Mouse (Mus musculus): ENCODE results near the gene Tmprss7. TPM values are rescaled to one million over a fixed set of nuclear protein-coding genes. Genes with fewer than 3 reads are reported as not detected.

Tmprss7 gene
- polyA plus RNA-seq, 2 experiments, result 0.08 to 0.26 TPM

- Histone ChIP-seq H3K4me3 (ENCODE audit: insufficient read depth in 1 of 2, low read depth in 2 of 2, low read length in 2 of 2) (no peak overlapping the region), H3K36me3 (replicated peaks; ENCODE audit: control insufficient read depth, insufficient read depth, low read depth) (no peaks in the 10 kb centered on the region), H3K9me3 (ENCODE audit: control insufficient read depth, low read length) (no peaks in the 10 kb centered on the region), H3K27ac (no peak overlapping the region), H3K4me1 (replicated peaks; ENCODE audit: control insufficient read depth in 2 of 2, insufficient read depth in 2 of 2, low read length in 1 of 2) (peaks cover 0 to 4% of the 10 kb centered on the region in 2 experiments; a peak in 2 of 4 replicates), H3K9ac (replicated peaks) (no peak overlapping the region), H3K27me3 (ENCODE audit: control insufficient read depth, insufficient read depth, low read length) (no peaks in the 10 kb centered on the region), H3K4me2 (ENCODE audit: low read depth) (no peak overlapping the region)
- WGBS (ENCODE audit: insufficient replicate concordance), result 40% methylated on average over 3 of the region's 3 CpGs
- peak in 1 of 3 experiments; percentile 22 for DNase-seq (ENCODE audit: low read depth in 3 of 3, low spot score in 3 of 3)
- no peak for ATAC-seq (ENCODE audit: insufficient read depth)
- TF ChIP-seq CTCF (IDR thresholded peaks at IDR 0.05; ENCODE audit: low read depth), result peak; percentile 67
- no peak for TF ChIP-seq EP300 (IDR thresholded peaks at IDR 0.05; ENCODE audit: low read depth)
Measured at GRCm38 (mm10) chr16:45609300-45609699, 84.2 kb downstream of the Tmprss7 start.

- peak; percentile 45; the same call in 1 of the 2 replicates for TF ChIP-seq CTCF (IDR thresholded peaks at IDR 0.05; ENCODE audit: low read depth)
- no peak for TF ChIP-seq EP300 (IDR thresholded peaks at IDR 0.05; ENCODE audit: low read depth)
- no peaks in the 10 kb centered on the region for H3K9me3 ChIP-seq (ENCODE audit: control insufficient read depth, low read length)
- DNase-seq (ENCODE audit: low read depth in 3 of 3, low spot score in 3 of 3) (peak; percentile 12 to 31 (median 24)), ATAC-seq (ENCODE audit: insufficient read depth) (peak; percentile 69)
- 35% methylated on average over 4 of the region's 4 CpGs for WGBS (ENCODE audit: insufficient replicate concordance)
- H3K36me3 ChIP-seq (replicated peaks; ENCODE audit: control insufficient read depth, insufficient read depth, low read depth), result no peaks in the 10 kb centered on the region
- H3K4me2 ChIP-seq (ENCODE audit: low read depth), result no peak overlapping the region
- H3K4me3 ChIP-seq (ENCODE audit: insufficient read depth in 1 of 2, low read depth in 2 of 2, low read length in 2 of 2), result no peak overlapping the region
- no peak overlapping the region for H3K27ac ChIP-seq
- peaks cover 0 to 4% of the 10 kb centered on the region in 2 experiments; a peak in 2 of 4 replicates for H3K4me1 ChIP-seq (replicated peaks; ENCODE audit: control insufficient read depth in 2 of 2, insufficient read depth in 2 of 2, low read length in 1 of 2)
- H3K9ac ChIP-seq (replicated peaks), result no peak overlapping the region
- H3K27me3 ChIP-seq (ENCODE audit: control insufficient read depth, insufficient read depth, low read length), result no peaks in the 10 kb centered on the region
Measured at GRCm38 (mm10) chr16:45608481-45608954, 84.9 kb downstream of the Tmprss7 start.

Other genes starting within 250 kb of the Tmprss7 start
- 0.03 TPM in 1 of 2 replicates, not detected in the other for gene Gm609, start 200.7 kb downstream of the Tmprss7 start, polyA plus RNA-seq (2012; rRNA removed)
- not detected in 2 replicates for gene Gm609, start 200.7 kb downstream of the Tmprss7 start, polyA plus RNA-seq (2014; fragmentation: Nextera tagmentation; extraction: Ambion mirVana)
- not detected in 2 replicates for gene Gm17783, start 161.6 kb downstream of the Tmprss7 start, polyA plus RNA-seq (2012; rRNA removed)
- gene Gm17783, start 161.6 kb downstream of the Tmprss7 start, polyA plus RNA-seq (2014; fragmentation: Nextera tagmentation; extraction: Ambion mirVana), result not detected in 2 replicates
- not detected in 2 replicates for gene Slc9c1, start 158.3 kb downstream of the Tmprss7 start, polyA plus RNA-seq (2012; rRNA removed)
- not detected in 2 replicates for gene Slc9c1, start 158.3 kb downstream of the Tmprss7 start, polyA plus RNA-seq (2014; fragmentation: Nextera tagmentation; extraction: Ambion mirVana)
- gene Gcsam, start 83.3 kb downstream of the Tmprss7 start, polyA plus RNA-seq (2012; rRNA removed), result 0.57 and 0.93 TPM in 2 replicates
- 2.4 and 2.8 TPM in 2 replicates for gene Gcsam, start 83.3 kb downstream of the Tmprss7 start, polyA plus RNA-seq (2014; fragmentation: Nextera tagmentation; extraction: Ambion mirVana)
- gene BC016579, start 39.6 kb downstream of the Tmprss7 start, polyA plus RNA-seq (2012; rRNA removed), result 0.14 and 0.20 TPM in 2 replicates
- 0.23 TPM in 2 replicates for gene BC016579, start 39.6 kb downstream of the Tmprss7 start, polyA plus RNA-seq (2014; fragmentation: Nextera tagmentation; extraction: Ambion mirVana)
- 0.39 and 0.86 TPM in 2 replicates for gene Tagln3, start 30.9 kb upstream of the Tmprss7 start, polyA plus RNA-seq (2012; rRNA removed)
- 0.15 TPM in 1 of 2 replicates, not detected in the other for gene Tagln3, start 30.9 kb upstream of the Tmprss7 start, polyA plus RNA-seq (2014; fragmentation: Nextera tagmentation; extraction: Ambion mirVana)
- 7.2 and 10.1 TPM in 2 replicates for gene Abhd10, start 49.3 kb upstream of the Tmprss7 start, polyA plus RNA-seq (2012; rRNA removed)
- gene Abhd10, start 49.3 kb upstream of the Tmprss7 start, polyA plus RNA-seq (2014; fragmentation: Nextera tagmentation; extraction: Ambion mirVana), result 16.5 and 17.3 TPM in 2 replicates